Mouse (Mus musculus): Measurements from ENCODE around the gene Dcdc2a.

Dcdc2a gene

GRCm38 (mm10) chr13:25097348-25097747, 41.5 kb downstream of the Dcdc2a start:
- no peak for DNase-seq (ENCODE audit: low spot score)

- DNase-seq (ENCODE audit: low spot score): no peak
Observed at GRCm38 (mm10) chr13:25098578-25098977, 42.8 kb downstream of the Dcdc2a start.

GRCm38 (mm10) chr13:25099508-25099907, 43.7 kb downstream of the Dcdc2a start:
- DNase-seq (ENCODE audit: low spot score): peak; percentile 10

GRCm38 (mm10) chr13:25100581-25100980, 44.8 kb downstream of the Dcdc2a start:
- DNase-seq (ENCODE audit: low spot score): no peak

GRCm38 (mm10) chr13:25105671-25106070, 49.9 kb downstream of the Dcdc2a start:
- DNase-seq (ENCODE audit: low spot score): no peak

- DNase-seq (ENCODE audit: low spot score): no peak
Observed at GRCm38 (mm10) chr13:25106740-25107139, 50.9 kb downstream of the Dcdc2a start.

GRCm38 (mm10) chr13:25108353-25108752, 52.5 kb downstream of the Dcdc2a start:
- DNase-seq (ENCODE audit: low spot score): no peak

- DNase-seq (ENCODE audit: low spot score): no peak
Observed at GRCm38 (mm10) chr13:25110592-25111095, 54.8 kb downstream of the Dcdc2a start.

GRCm38 (mm10) chr13:25115429-25115881, 59.7 kb downstream of the Dcdc2a start:
- peak; percentile 82 for DNase-seq (ENCODE audit: low spot score)

- peak; percentile 32 for DNase-seq (ENCODE audit: low spot score)
Observed at GRCm38 (mm10) chr13:25115971-25116370, 60.2 kb downstream of the Dcdc2a start.

GRCm38 (mm10) chr13:25122740-25123335, 67.0 kb downstream of the Dcdc2a start:
- DNase-seq (ENCODE audit: low spot score): no peak

GRCm38 (mm10) chr13:25127216-25127615, 71.4 kb downstream of the Dcdc2a start:
- no peak for DNase-seq (ENCODE audit: low spot score)

- DNase-seq (ENCODE audit: low spot score): no peak
Observed at GRCm38 (mm10) chr13:25127806-25128205, 72.0 kb downstream of the Dcdc2a start.

- no peak for DNase-seq (ENCODE audit: low spot score)
Observed at GRCm38 (mm10) chr13:25128766-25129165, 73.0 kb downstream of the Dcdc2a start.

- DNase-seq (ENCODE audit: low spot score): no peak
Observed at GRCm38 (mm10) chr13:25143066-25143465, 87.3 kb downstream of the Dcdc2a start.

- DNase-seq (ENCODE audit: low spot score): no peak
Observed at GRCm38 (mm10) chr13:25144093-25144492, 88.3 kb downstream of the Dcdc2a start.

GRCm38 (mm10) chr13:25146232-25146631, 90.4 kb downstream of the Dcdc2a start:
- no peak for DNase-seq (ENCODE audit: low spot score)

GRCm38 (mm10) chr13:25150154-25150781, 94.5 kb downstream of the Dcdc2a start:
- DNase-seq (ENCODE audit: low spot score): no peak

- DNase-seq (ENCODE audit: low spot score): no peak
Observed at GRCm38 (mm10) chr13:25150861-25151260, 95.1 kb downstream of the Dcdc2a start.

- DNase-seq (ENCODE audit: low spot score): no peak
Observed at GRCm38 (mm10) chr13:25159917-25160316, 104.1 kb downstream of the Dcdc2a start.

- no peak for DNase-seq (ENCODE audit: low spot score)
Observed at GRCm38 (mm10) chr13:25160804-25161203, 105.0 kb downstream of the Dcdc2a start.

- DNase-seq (ENCODE audit: low spot score): no peak
Observed at GRCm38 (mm10) chr13:25162594-25162993, 106.8 kb downstream of the Dcdc2a start.

GRCm38 (mm10) chr13:25168891-25169290, 113.1 kb downstream of the Dcdc2a start:
- no peak for DNase-seq (ENCODE audit: low spot score)

- no peak for DNase-seq (ENCODE audit: low spot score)
Observed at GRCm38 (mm10) chr13:25177835-25178234, 122.0 kb downstream of the Dcdc2a start.
